Mouse (Mus musculus): ENCODE data around the gene Fancc.

The Fancc gene

DNA sequence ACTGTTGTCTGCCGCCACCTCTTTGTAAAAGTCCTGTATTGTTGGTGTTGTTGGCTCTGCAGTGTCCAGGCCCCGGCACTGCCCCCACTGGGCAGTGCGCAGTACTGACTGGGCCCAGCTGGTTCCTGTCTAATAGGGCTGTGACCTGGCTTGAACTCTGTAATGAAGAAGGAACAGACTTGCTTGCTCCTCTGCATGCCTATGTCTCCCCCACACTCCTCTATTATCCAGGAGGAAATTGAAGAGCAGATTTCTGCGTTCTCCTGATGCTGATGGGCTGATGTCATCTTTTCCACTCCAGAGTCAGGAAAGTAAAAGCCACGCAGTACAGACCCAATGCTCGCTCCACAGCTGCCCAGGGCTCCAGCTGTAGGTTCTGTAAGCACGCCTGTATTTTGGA lies 240.3 kb downstream of the Fancc start:
- DNase-seq = peak; percentile 87

DNA sequence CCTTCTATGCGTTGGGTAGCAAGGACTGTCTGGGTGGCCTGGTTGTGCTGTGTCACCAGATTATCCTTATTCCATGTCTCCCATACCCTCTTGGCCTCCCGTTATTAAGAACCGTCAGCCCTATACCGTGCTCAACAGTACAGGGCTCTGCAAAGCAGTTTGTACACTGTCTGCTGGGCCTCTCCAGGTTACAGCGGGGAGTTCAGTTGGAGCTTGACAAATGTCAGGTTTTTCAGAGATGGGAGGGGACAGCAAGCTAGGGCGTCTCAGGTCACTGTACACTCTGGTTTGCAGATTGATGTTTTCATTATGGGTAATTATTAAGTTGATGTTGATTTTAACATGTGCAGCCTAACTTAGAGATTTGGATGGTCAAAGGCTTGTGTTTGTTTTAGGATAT lies 240.9 kb downstream of the Fancc start:
- DNase-seq = no peak

DNA sequence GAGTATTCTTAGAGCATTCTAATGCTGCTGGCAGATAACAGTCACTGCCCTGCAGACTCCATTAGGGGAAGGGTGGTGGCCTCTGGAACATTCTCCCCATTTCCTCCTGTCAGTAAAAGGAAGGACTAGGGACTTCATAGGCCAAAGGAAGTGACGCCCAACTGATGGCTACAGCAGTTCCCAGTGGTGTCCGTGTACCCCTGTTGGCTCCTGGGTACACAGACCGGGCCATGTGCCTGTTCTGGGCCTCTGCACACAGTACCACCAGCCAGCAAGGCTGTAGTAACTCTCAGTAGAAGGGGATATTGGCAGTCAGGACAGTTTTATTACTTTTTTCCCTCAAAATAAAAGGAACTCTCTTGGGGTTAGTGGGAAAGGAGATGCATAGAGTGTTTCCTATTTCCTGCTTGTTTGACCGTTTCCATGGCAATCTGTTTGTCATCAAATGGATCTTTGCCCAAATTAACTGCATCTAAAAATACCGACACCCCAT lies 241.5 kb downstream of the Fancc start:
- DNase-seq = peak; percentile 72

DNA sequence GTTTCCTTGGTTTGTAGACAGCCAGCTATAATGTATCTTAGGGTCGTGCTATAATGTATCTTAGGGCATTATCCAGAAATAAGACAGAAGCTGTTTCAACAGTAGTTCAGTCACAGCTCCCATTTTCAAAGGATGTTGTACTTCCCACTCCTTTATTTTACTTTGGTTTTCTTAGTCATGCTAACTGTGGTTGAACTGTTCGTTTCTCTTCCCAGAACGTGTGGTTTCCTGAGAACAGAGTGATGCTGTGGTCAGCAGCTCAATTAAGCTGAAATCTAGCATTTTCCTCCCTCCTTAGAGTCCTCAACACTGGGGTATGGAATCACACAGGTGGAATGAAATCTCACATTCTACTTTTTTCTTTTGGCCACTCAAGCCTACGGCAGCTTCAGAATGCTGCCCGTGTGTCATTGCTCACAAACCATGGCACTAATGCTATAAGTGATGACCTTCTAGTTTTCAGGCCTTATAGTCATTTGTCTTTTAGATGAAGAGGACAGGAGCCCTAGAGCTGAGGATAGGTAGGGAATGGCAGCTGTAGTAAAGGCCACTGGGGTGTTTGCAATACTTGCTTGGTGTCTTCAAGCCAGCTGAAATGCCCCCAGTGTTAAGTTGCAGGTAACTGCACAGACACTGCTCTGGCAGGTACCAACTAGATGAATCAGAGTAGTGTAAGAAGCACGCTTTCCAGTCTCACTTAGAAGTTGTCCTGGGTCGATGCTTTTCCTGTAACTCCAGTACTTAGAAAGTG lies 243.0 kb downstream of the Fancc start:
- DNase-seq = no peak

DNA sequence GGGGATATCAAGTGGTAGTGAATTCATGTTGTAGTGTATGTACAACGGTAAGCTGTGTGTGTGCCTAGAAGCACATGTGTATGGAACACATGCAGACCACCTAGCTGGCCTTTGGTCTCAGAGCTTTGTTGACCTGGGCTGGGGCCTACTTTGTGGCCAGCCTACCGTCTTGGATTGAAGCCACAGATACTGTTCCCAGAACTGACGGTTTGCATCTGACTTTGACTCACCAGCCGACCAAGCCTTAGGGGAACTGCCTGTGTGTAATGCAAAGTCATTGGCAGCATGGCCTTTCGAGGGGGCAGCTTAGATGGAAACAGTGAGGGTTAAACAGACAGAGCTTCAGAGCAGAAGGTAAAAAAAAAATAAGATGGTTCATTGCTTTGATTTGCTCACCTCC lies 243.9 kb downstream of the Fancc start:
- no peak for DNase-seq

GRCm38 (mm10) chr13:63252295-63253010 lies 244.6 kb downstream of the Fancc start:
- no peak for DNase-seq

GRCm38 (mm10) chr13:63251118-63251889 lies 245.8 kb downstream of the Fancc start:
- no peak for DNase-seq

GRCm38 (mm10) chr13:63250441-63250980 lies 246.6 kb downstream of the Fancc start:
- no peak for DNase-seq

DNA sequence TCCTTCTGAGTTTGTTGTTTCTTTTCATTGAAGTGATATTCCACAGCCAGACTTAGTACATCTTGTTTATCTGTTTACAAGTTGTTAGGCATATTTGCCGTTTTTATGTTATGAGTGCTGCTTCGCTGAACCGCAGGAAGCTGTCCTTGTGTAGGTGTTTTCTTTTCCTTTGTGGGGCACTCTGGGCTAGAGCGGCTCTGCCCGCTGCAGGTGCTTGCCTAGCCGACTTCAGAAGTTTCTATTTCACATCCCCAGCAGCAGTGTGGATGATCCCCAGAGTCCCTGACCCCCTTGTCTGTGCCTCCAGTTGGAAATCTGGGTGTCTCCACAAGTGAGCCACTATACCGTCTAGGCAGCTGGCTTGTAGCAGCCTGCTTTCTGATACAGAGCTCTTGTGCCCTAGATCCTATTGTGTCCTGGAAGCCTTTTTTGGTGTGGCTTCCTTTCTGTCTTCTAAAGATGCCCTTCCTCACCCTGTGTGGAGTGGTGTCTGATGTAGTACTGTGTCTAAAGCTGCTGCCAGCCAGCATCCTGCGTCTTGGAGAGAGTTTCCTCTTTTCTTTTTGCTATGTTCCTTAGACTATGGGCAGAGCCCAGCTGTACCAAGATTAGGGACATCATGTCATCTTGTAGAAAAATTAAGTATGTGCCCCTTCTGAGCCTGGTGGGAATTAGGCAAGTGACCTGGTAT lies 247.2 kb downstream of the Fancc start:
- DNase-seq = no peak

DNA sequence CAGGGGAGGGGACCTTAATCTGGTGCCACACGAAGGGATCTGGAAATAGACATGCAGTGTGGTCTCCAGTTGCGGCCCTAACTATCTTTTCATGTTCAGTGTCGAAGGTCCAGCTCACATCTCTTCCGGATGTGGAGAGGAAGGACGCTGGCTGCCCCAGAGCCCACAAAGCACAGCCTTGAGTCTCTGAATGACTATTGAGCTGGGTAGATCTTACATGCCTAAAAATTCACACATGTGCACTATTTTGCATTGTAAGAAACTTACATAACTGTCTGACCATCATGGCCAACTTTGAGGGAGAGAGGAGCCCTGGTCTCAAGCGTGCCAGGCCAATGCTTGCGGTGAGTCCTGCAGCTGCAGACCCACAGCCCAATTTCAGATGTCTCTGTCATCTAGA lies 247.9 kb downstream of the Fancc start:
- no peak for DNase-seq

DNA sequence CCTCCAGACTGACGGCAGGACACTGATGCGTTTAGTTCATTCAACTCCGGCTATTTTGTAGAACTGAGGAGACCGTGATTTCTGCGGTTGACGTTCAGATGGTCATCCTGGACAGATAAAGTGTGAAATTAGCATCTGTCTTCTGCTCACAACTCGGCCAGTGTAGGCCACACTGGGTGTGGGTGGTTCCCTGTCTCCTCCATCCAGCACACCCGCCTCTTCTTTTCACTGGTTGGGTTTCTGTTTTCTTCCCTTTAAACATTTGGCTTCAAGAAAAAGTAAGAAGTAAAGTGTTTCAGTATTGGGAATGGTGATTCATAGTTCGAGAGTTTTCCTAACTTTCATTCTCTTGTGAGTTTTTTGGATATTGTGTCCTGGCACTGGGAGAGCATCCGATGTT lies 248.8 kb downstream of the Fancc start:
- no peak for DNase-seq

GRCm38 (mm10) chr13:63247631-63248030 lies 249.4 kb downstream of the Fancc start:
- no peak for DNase-seq

- DNase-seq = no peak
Observed at GRCm38 (mm10) chr13:63247041-63247440, 250.0 kb downstream of the Fancc start.

DNA sequence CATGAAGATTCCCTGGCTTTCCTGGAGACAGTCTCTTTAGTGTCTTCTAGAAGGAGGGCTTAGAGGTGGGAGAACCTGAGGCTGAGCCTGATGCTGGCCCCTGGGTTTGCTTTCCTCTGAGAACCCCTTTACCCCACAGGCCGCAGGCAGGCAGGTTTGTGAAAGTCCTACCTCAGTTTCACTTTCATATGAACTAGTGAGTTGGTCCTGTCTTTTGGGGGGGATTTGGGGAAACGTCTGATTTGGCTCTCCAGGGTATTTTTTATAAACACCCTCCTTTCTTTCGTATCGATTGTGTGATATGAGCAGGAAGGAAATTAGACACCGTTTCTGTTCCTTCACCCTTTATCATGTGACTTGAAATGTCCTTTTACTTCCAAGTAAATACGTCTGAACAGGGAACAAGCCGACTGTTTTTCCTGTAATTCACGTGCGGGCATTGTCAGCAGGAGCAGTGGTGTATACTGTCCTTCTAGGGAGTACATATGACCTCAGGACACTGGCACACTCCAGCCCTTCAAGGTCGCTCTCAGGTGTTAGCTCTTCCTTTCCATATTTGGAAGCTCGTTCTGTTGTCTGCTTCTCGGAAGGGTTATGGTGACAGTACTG lies 250.6 kb downstream of the Fancc start:
- DNase-seq = no peak

DNA sequence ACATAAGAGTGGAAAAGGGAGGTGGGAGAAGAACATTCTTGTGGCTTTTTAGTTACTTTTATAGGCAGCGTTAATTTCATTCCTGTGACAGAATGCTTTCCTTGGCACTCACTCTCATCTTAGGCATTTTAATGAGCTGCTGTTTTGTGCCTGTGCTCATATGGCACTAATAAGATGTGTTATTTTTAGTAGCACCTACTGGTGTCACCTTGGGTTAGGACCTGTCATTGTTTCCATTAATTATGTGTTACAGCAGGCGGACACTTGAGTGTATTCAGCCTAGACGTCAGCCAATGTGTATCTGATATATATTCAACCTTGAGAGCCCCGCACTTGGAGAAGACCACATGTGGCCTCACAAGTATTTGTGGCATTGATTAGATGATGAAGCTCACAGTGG lies 251.3 kb downstream of the Fancc start:
- no peak for DNase-seq

DNA sequence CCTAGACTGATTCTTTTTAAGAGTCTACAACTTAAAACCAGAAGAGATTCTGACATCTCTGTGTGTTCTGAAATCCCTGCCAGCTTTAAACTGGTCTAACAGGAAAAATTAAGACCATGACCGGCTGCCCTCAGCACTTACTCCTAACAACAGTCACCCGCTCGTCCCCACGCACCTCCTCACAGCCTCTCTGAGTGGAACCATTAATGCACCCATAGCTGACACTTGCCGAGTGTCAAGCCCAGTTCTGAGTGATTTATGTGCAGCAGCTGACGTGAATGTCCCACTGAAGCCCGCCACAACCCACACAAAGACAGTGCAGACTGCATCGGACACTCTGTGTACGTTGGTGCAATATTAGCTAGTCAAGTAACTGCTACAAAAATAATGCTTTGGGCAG lies 251.9 kb downstream of the Fancc start:
- DNase-seq = no peak

DNA sequence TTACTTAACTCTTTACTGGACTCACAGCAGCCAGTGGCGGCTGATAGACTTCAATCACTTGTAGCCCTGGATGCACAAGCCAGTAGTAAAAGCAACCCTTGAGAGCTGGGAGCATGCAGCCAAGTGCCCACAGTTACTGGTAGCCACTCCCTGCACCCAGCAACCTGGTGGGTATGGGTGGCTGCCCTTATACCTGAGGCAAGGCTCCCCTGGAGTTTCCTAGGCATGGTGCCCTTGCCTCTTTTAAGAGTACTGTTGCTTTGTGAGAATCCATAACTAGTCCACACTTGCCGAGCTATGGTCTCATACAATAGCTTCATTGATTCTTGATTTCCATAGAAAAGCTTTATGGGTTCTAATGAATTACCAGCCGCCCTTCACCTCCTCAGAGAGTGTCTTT lies 252.7 kb downstream of the Fancc start:
- DNase-seq = no peak

DNA sequence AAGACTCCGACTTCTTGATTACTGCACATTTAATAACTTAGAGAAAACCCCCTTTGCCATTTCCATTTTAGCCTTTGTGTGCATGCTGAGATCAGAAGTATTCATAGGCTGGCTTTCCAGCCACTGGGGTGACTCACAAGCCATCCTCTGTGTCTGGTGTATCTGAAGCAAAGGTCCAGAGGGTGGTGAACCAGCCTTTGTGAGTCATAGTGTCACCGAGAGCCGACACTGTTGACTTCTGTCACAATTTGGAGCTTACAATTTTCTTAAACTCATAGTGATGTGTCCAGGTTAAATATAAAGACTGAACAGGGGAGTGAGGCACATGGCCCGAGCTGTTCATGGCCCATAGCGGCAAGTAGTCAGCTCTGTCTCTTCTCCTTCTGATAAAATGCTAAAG lies 253.5 kb downstream of the Fancc start:
- DNase-seq = no peak

- no peak for DNase-seq
Observed at GRCm38 (mm10) chr13:63242401-63243192, 254.5 kb downstream of the Fancc start.

DNA sequence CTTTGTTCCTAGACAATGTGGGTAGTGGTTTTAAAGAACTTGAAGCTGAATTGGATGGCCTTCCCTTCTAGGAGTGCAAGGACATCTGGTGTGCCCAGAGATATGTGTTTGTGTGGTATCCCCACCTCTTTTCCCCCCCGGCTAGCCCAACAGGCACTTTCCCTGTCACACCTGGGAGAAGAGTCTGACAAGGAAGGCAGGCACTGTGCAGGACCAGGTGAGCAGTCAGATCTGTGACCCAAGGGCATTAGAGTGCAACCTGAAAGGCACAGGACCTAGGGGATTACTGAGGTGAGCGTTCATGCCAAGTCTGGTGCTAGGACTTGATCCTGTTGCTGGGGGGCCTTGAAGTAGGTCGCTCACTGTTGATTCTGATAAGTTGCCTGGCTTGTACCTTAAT lies 255.4 kb downstream of the Fancc start:
- DNase-seq = no peak

DNA sequence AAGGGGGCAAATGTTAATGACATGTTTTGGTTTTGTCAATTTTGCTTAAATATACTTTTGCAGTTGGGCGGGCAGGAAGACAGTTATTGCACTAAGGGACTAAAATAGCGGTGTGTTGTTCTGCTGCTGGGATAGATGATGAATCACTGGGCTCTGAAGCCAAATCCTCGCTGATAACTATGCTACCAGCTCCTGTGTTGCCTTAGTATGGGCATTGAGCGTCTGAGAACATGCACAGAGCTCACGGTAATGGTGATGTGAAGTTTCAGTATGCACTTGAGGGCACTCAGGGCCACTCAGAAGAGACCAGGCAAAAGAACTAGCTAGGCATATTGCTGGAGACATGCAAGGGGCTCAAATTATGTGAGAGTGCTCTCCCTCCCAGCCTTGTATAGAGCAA lies 256.2 kb downstream of the Fancc start:
- DNase-seq = no peak
